Mouse (Mus musculus) forebrain, postnatal 0 days (tissue): Measurements from ENCODE around the gene Parp14. TPM values are rescaled to one million over a fixed set of nuclear protein-coding genes. Genes with fewer than 3 reads are reported as not detected.

Experiments used
- ATAC-seq: fragments of 200-750 bp; cut with Nextera tagmentation; 2 replicates; pipeline ENCODE4 v1.8.0; 2017; ENCODE audit warnings: mild to moderate bottlenecking, moderate library complexity
- DNase-seq: peaks from one replicate; pipeline ENCODE4 v3.0.0-alpha.2; 2015
- H3K27ac ChIP-seq: fragments of 300-500 bp; sonication (generic); 2 replicates; pipeline ENCODE4 v1.5.1; 2014; ENCODE audit warnings: low read depth, mild to moderate bottlenecking, antibody characterized with exemption, low read length, moderate library complexity, mixed read lengths
- H3K27me3 ChIP-seq: fragments of 300-500 bp; sonication (generic); 2 replicates; pipeline ENCODE4 v1.6.1; 2014; ENCODE audit warnings: mild to moderate bottlenecking, low read length, mixed read lengths; ENCODE audit not compliant: insufficient read depth
- H3K36me3 ChIP-seq: fragments of 300-500 bp; sonication (generic); 2 replicates; pipeline ENCODE4 v1.6.1; 2014; ENCODE audit warnings: mild to moderate bottlenecking, moderate library complexity; ENCODE audit not compliant: insufficient read depth
- H3K4me1 ChIP-seq: fragments of 300-500 bp; sonication (generic); 2 replicates; pipeline ENCODE4 v1.6.1; 2014; ENCODE audit warnings: antibody characterized with exemption; ENCODE audit not compliant: insufficient read depth
- H3K4me2 ChIP-seq: fragments of 300-500 bp; sonication (generic); 2 replicates; pipeline ENCODE4 v1.6.1; 2014; ENCODE audit warnings: low read depth, mild to moderate bottlenecking, moderate library complexity
- H3K4me3 ChIP-seq: fragments of 300-500 bp; sonication (generic); 2 replicates; pipeline ENCODE4 v1.5.1; 2014; ENCODE audit warnings: low read depth, low read length, mixed read lengths
- H3K9ac ChIP-seq: fragments of 300-500 bp; sonication (generic); 2 replicates; pipeline ENCODE4 v1.6.1; 2014; ENCODE audit warnings: mild to moderate bottlenecking
- H3K9me3 ChIP-seq: fragments of 300-500 bp; sonication (generic); 2 replicates; pipeline ENCODE4 v1.6.1; 2016; ENCODE audit warnings: low read length
- CTCF ChIP-seq: sonication (generic); IDR thresholded peaks from 2 replicates; pipeline ENCODE4 v1.5.1; 2016; ENCODE audit warnings: antibody characterized with exemption, control low read depth, low read depth
- WGBS: fragments of 180-500 bp; shearing (Covaris S2); extraction: QIAGEN DNeasy Blood & Tissue Kit; methylation state at CpG from one replicate; pipeline ENCODE4 v1.1.7; 2014; 5-methylcytosine and 5-hydroxymethylcytosine counted together
- polyA plus RNA-seq: library from polyadenylated mRNA; unstranded; fragments of >200 nt; fragmentation: Nextera tagmentation; extraction: Ambion mirVana; gene quantifications from 2 replicates; pipeline ENCODE4 v1.2.1, GENCODE M21; 2015
- total RNA-seq: library from RNA; depleted of rRNA; stranded (reverse); fragments of >200 nt; gene quantifications from 2 replicates; pipeline ENCODE4 v1.2.3, GENCODE M21; 2014; rRNA removed

The Parp14 gene
- total RNA-seq, result 0.95 and 1.7 TPM in 2 replicates
- polyA plus RNA-seq, result 0.13 and 0.33 TPM in 2 replicates

- no peak for TF ChIP-seq CTCF
- no peak within 1 kb of the TSS for H3K27ac ChIP-seq
- no peaks in the 10 kb centered on the region for H3K36me3 ChIP-seq
- no peaks in the 10 kb centered on the region; the same call in 1 of the 2 replicates for H3K4me1 ChIP-seq
- peak within 1 kb of the TSS; percentile 99 for H3K4me2 ChIP-seq
- peak within 1 kb of the TSS; percentile 58 for H3K9ac ChIP-seq
- ATAC-seq (0 out of 2 replicates have a peak, but pooled peaks have one; percentile 20), DNase-seq (no peak)
- H3K4me3 ChIP-seq, result peak within 1 kb of the TSS; percentile 53
- WGBS, result 3% methylated on average over 38 of the region's 38 CpGs
- no peaks in the 10 kb centered on the region for H3K9me3 ChIP-seq
- H3K27me3 ChIP-seq, result peaks cover 10% of the 10 kb centered on the region
Observed at GRCm38 (mm10) chr16:35871048-35871851, at the start of gene Parp14. Gene Parp14, minus strand, starts transcription at chr16:35871544.

GRCm38 (mm10) chr16:35918721-35919543 is 47.6 kb upstream of the Parp14 start:
- no peaks in the 10 kb centered on the region for H3K4me1 ChIP-seq
- H3K9me3 ChIP-seq, result no peaks in the 10 kb centered on the region
- DNase-seq (no peak), ATAC-seq (no peak)
- H3K36me3 ChIP-seq, result no peaks in the 10 kb centered on the region
- H3K27me3 ChIP-seq, result no peaks in the 10 kb centered on the region
- no peak for TF ChIP-seq CTCF
- H3K9ac ChIP-seq, result no peak overlapping the region
- WGBS, result 87% methylated on average over 6 of the region's 6 CpGs
- H3K27ac ChIP-seq, result no peak overlapping the region
- no peak overlapping the region for H3K4me3 ChIP-seq
- no peak overlapping the region for H3K4me2 ChIP-seq

DNA sequence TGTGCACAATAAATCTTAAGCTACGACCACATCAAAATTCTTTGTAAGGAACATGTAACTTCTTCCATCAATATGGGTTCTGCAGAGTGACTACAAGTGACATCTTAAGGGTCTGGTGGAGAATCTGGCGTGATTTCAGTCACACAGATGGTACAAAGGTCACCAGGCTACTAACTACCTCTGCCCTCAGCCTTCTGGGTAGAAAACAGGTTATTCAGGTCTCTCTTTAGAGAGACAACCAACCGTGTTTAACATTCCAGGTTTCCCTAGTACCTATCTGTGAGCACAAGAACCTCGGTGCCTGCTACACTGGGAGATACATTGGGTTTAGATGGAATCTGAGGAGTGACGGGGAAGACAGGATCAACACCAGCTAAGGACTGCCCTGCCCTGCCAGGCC is 43.0 kb upstream of the Parp14 start:
- no peak overlapping the region for H3K4me3 ChIP-seq
- DNase-seq (no peak), ATAC-seq (no peak)
- WGBS, result 76% methylated on average over 5 of the region's 5 CpGs
- no peak for TF ChIP-seq CTCF
- H3K9me3 ChIP-seq, result no peaks in the 10 kb centered on the region
- H3K27me3 ChIP-seq, result no peaks in the 10 kb centered on the region
- H3K4me1 ChIP-seq, result no peaks in the 10 kb centered on the region
- H3K36me3 ChIP-seq, result no peaks in the 10 kb centered on the region
- no peak overlapping the region for H3K4me2 ChIP-seq
- no peak overlapping the region for H3K27ac ChIP-seq
- H3K9ac ChIP-seq, result no peak overlapping the region

GRCm38 (mm10) chr16:35913526-35913925 is 42.2 kb upstream of the Parp14 start:
- DNase-seq, result no peak
- ATAC-seq, result no peak
- Histone ChIP-seq H3K27me3 (no peaks in the 10 kb centered on the region), H3K36me3 (no peaks in the 10 kb centered on the region), H3K27ac (no peak overlapping the region), H3K4me1 (no peaks in the 10 kb centered on the region), H3K4me2 (no peak overlapping the region), H3K9me3 (no peaks in the 10 kb centered on the region), H3K4me3 (no peak overlapping the region), H3K9ac (no peak overlapping the region)
- peak; percentile 32; the same call in 1 of the 2 replicates for TF ChIP-seq CTCF
- WGBS, result 79% methylated on average over 1 of the region's 1 CpGs

DNA sequence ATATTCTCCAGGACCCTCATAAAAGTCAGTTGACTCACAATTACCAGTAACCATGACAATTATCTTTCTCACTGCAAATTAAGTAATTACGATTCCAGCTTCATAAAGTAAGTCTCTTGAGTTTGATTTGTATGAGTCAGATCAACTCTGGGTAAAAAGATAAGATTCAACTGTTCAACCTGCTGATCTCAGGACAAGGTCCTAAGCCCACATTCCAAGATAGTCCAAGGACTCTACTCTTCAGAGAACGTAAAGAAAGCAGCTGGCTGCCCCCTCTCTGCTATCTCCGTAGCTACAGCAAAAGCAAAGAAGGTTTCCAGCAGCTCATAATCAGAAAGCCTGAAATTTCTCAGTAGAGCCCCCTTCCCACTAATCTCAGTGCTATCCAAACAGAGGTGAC is 40.1 kb upstream of the Parp14 start:
- no peak for TF ChIP-seq CTCF
- no peaks in the 10 kb centered on the region for H3K4me1 ChIP-seq
- H3K27ac ChIP-seq, result no peak overlapping the region
- H3K27me3 ChIP-seq, result no peaks in the 10 kb centered on the region
- H3K9ac ChIP-seq, result no peak overlapping the region
- 79% methylated on average over 3 of the region's 3 CpGs for WGBS
- H3K36me3 ChIP-seq, result no peaks in the 10 kb centered on the region
- ATAC-seq (no peak), DNase-seq (no peak)
- H3K9me3 ChIP-seq, result no peaks in the 10 kb centered on the region
- no peak overlapping the region for H3K4me2 ChIP-seq
- no peak overlapping the region for H3K4me3 ChIP-seq

DNA sequence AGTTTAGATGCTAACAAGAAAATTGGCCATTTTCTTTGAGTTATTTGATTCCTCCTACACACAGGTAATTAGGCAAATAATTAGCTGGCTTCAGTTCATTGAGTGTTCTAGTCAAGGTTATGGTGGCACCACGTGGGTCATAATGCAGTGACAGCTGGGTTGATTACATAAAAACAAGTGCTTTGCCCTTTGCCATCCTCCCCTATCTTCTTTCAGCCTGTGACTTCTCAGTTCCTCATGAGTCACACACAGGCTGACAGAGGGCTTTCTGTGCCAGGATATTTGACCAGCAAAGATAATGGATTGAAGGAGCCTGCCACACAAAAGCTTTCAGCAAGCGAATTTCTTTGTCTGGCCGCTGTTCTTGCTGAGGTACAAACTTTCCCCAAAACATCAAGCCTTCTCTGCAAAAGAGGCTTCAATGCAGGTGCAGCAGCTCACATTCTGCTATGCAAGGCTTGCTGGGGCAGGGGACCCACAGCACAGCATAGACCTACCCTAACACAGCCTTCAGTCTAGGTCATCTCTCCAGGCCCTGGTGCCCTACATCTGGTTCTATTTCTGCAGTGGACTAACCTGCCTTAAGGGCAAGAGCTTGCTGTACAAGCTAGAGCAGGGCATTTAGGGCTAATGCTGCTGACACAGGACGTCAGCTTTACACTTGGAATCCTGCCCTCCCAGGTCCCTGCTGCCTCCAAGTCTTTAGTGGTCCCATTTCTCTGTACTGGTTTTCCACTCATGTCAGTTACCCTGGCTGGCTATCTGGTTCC is 36.3 kb upstream of the Parp14 start:
- H3K4me2 ChIP-seq, result no peak overlapping the region
- TF ChIP-seq CTCF, result no peak
- no peaks in the 10 kb centered on the region for H3K27me3 ChIP-seq
- H3K27ac ChIP-seq, result no peak overlapping the region
- DNase-seq (no peak), ATAC-seq (no peak)
- no peaks in the 10 kb centered on the region for H3K9me3 ChIP-seq
- WGBS, result 56% methylated on average over 4 of the region's 4 CpGs
- H3K9ac ChIP-seq, result no peak overlapping the region
- no peaks in the 10 kb centered on the region for H3K4me1 ChIP-seq
- no peak overlapping the region for H3K4me3 ChIP-seq
- no peaks in the 10 kb centered on the region for H3K36me3 ChIP-seq
